Mouse (Mus musculus) heart, adult 2 months (tissue): ENCODE measurements around the gene Scgb2b11. TPM values are rescaled to one million over a fixed set of nuclear protein-coding genes. Genes with fewer than 3 reads are reported as not detected.
"Not testable (repeated sequence)": the region's sequence is repeated elsewhere in the genome, so short reads cannot be mapped to it uniquely, and the experiment has no call there.

Experiments used
- DNase-seq, 2 experiments: peaks; one replicate each; pipeline ENCODE4 v3.0.0; 2021
- H3K27ac ChIP-seq: fragments of 200-600 bp; 2 replicates; pipeline ENCODE4 v1.8.1; 2022
- H3K27me3 ChIP-seq: fragments of 200-500 bp; 2 replicates; pipeline ENCODE4 v1.6.1; 2012; ENCODE audit warnings: mild to moderate bottlenecking, low read length, inconsistent platforms, mixed read lengths; ENCODE audit not compliant: control insufficient read depth, insufficient read depth
- H3K36me3 ChIP-seq: fragments of 200-500 bp; 2 replicates; pipeline ENCODE4 v1.6.1; 2012; ENCODE audit warnings: low read length, inconsistent platforms; ENCODE audit not compliant: control insufficient read depth, insufficient read depth
- H3K4me1 ChIP-seq: fragments of 200-500 bp; 2 replicates; pipeline ENCODE4 v1.6.1; 2011; ENCODE audit warnings: low read length; ENCODE audit not compliant: control insufficient read depth, insufficient read depth
- H3K4me3 ChIP-seq: fragments of 200-600 bp; 2 replicates; pipeline ENCODE4 v1.8.1; 2022
- H3K79me2 ChIP-seq: fragments of 200-500 bp; replicated peaks from 2 replicates; pipeline ENCODE4 v1.6.1; 2012; ENCODE audit warnings: mild to moderate bottlenecking, inconsistent platforms, low read length, moderate library complexity, mixed read lengths; ENCODE audit not compliant: control insufficient read depth, insufficient read depth
- H3K9ac ChIP-seq: fragments of 200-500 bp; 2 replicates; pipeline ENCODE4 v1.6.1; 2012; ENCODE audit warnings: low read depth, mild to moderate bottlenecking, control low read depth, inconsistent platforms, low read length, mixed read lengths
- WGBS: fragments of 180-500 bp; shearing (Covaris S2); methylation state at CpG from one replicate; pipeline ENCODE4 v1.1.7; 2018; 5-methylcytosine and 5-hydroxymethylcytosine counted together
- intact Hi-C: fragments of 180-260 bp; cut with DNase I; formaldehyde crosslinking; loops from one replicate; pipeline ENCODE4 v1.15.1; 2025
- long read RNA-seq: library from polyadenylated mRNA; stranded (forward); transcript quantifications from one replicate; pipeline ENCODE4 v2.0.0, GENCODE M21; 2021
- polyA plus RNA-seq: library from polyadenylated mRNA; depleted of rRNA; stranded (reverse); fragments of >200 nt; gene quantifications from 2 replicates; pipeline ENCODE4 v1.2.3, GENCODE M21; 2012; rRNA removed
- total RNA-seq, 2 experiments: library from RNA; stranded (reverse); gene quantifications; 2 replicates each; pipeline ENCODE4 v1.2.3; 2021

Gene Scgb2b11
- total RNA-seq, result not detected
- not detected in 2 replicates for polyA plus RNA-seq
- long read RNA-seq, result 0 reads

DNA sequence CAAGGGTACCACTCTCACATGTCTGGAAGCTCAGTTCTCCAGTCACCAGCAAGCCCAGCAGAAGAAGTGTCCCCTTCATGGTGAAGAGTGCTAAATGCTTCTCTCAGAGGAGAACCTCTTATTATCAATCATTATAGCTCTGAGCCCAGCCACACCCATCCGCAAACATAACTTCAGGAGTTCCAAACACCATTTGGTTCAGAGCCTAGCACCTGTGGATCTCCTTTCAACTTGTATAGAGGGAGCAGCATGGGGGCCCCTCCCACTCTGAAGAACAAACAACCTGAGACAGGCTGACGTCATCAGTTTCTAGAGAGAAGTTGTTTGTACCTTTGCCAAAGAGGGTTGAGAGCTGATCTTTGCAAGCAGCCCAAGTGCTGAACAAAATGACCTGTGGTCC lies at the start of gene Scgb2b11:
Scgb2b11 (minus strand) TSS at position 101 of the 400 bp plus-strand sequence.
- H3K27ac ChIP-seq, H3K9ac ChIP-seq, H3K79me2 ChIP-seq, DNase-seq, H3K4me1 ChIP-seq, H3K4me3 ChIP-seq, intact Hi-C loops, H3K36me3 ChIP-seq, H3K27me3 ChIP-seq: not testable (repeated sequence)
- WGBS, result 60% methylated on average over 2 of the region's 2 CpGs

DNA sequence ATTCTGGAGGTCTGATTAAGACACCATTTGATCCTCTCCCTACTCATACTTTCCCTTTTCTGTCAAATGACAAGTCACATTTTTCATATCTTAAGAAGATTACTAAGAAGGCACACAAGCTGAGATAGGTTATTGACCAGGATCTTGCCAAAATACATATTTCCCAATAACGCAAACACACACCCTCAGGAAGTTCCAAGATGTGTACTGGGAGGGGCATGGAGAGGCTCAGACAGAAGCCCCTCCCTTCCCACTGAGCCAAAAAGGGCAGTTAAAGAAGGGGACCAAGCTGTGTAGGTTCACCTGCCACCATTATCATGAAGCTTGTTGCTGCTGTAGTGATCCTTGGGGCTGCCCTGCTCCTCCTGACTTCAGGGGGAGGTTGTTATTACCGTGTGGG lies 11.6 kb upstream of the Scgb2b11 start, which contains the start of gene Scgb1b11:
Scgb1b11 (plus strand) TSS at position 301 of the 400 bp plus-strand sequence.
- WGBS, result no CpG with 5 or more reads among the region's 2 CpGs
- H3K27ac ChIP-seq, H3K27me3 ChIP-seq, H3K4me3 ChIP-seq, H3K9ac ChIP-seq, intact Hi-C loops, H3K79me2 ChIP-seq, H3K36me3 ChIP-seq, H3K4me1 ChIP-seq, DNase-seq: not testable (repeated sequence)

Other genes starting within 250 kb of the Scgb2b11 start
- not detected for gene Scgb1b10, start 110.3 kb downstream of the Scgb2b11 start, total RNA-seq
- not detected in 2 replicates for gene Scgb1b10, start 110.3 kb downstream of the Scgb2b11 start, polyA plus RNA-seq
- gene Scgb1b11, start 11.7 kb upstream of the Scgb2b11 start, total RNA-seq, result not detected
- gene Scgb1b11, start 11.7 kb upstream of the Scgb2b11 start, polyA plus RNA-seq, result not detected in 2 replicates
- not detected for gene Scgb2b12, start 116.1 kb upstream of the Scgb2b11 start, total RNA-seq
- not detected in 2 replicates for gene Scgb2b12, start 116.1 kb upstream of the Scgb2b11 start, polyA plus RNA-seq
- not detected for gene Scgb1b12, start 123.0 kb upstream of the Scgb2b11 start, total RNA-seq
- gene Scgb1b12, start 123.0 kb upstream of the Scgb2b11 start, polyA plus RNA-seq, result not detected in 2 replicates
- gene Scgb1b29, start 230.4 kb upstream of the Scgb2b11 start, total RNA-seq, result not detected
- not detected in 2 replicates for gene Scgb1b29, start 230.4 kb upstream of the Scgb2b11 start, polyA plus RNA-seq